Mouse (Mus musculus) right cerebral cortex, postnatal 36 days (tissue): ENCODE data around the gene Prr29.

Experiments used
- DNase-seq, 2 experiments: peaks; one replicate each; pipeline ENCODE4 v3.0.0; 2022; ENCODE audit warnings: low spot score in 2 of 2, mixed read lengths in 1 of 2

Gene Prr29

DNA sequence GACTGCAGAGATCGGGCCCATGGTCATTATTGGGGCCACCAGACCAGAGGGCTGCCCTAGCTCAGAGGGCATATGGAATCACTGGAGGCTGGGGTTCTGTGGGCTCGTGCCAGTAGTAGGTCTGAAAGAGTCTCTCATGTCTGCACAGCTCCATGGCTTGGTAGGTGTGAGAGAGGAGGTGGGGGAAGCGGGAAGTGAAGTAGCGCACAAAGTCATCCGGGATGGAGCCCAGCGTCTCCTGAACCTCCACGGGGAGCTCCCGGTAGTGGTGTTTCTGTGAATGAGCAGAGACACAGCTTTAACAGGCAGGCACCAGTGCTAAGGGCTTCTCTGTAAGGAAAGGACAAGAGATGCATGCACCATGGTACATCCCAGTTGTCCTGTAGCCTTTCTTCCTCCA is 33.2 kb downstream of the Prr29 start:
- DNase-seq, result no peak

DNA sequence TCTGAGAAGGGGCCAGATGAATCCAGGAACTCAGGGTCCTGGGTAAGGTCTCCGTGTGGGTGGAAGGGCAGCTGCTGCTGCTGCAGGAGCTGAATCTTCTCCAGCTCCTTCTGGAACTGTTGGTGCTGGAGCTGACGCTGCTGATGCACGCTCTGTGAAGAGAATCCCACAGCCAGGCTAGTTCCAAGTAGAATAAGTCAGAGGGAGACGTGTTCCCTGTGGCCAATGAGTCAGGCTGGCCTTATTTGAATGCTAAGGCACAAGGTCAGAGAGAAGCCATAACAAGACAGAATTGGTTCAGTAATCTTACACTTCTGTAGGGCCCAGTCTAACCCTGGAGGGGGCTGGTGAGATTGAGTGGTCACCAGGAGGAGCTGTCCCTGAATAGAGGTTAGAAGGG is 44.7 kb downstream of the Prr29 start:
- DNase-seq, result no peak

DNA sequence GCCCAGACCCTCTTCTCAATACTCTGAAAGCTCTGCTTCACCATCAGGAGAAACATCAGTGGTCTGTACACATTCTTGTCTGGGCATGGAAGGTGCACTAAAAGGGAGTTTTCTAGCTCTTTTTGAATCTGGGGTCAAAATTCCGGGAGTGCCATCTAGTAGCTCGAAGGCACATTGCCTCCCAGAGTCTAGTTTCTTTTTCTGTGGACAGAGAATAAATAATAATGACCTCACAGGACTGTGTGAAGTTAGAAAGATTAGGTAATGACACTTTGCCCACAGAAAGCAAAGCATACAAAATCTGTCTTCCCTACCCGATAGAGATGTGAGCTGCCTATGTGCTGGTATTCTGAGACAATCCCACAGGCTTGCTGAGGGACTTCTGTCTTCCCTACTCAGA is 45.2 kb downstream of the Prr29 start:
- DNase-seq, result no peak

DNA sequence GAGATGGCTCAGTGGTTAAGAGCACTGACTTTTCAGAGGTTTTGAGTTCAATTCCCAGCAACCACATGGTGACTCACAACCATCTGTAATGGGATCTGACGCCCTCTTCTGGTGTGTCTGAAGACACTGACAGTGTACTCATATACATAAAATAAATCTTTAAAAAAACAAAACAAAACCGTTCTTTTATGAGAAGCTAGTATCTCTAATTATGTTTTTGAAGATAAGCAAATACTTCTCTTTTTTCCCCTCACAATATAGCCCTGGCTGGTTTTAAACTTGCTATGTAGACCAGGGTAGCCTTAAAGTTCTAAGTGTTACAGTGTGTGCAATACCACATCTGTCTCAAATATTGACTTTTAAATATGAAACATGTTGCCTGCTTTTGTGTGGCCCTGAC is 45.9 kb downstream of the Prr29 start:
- DNase-seq, result no peak

DNA sequence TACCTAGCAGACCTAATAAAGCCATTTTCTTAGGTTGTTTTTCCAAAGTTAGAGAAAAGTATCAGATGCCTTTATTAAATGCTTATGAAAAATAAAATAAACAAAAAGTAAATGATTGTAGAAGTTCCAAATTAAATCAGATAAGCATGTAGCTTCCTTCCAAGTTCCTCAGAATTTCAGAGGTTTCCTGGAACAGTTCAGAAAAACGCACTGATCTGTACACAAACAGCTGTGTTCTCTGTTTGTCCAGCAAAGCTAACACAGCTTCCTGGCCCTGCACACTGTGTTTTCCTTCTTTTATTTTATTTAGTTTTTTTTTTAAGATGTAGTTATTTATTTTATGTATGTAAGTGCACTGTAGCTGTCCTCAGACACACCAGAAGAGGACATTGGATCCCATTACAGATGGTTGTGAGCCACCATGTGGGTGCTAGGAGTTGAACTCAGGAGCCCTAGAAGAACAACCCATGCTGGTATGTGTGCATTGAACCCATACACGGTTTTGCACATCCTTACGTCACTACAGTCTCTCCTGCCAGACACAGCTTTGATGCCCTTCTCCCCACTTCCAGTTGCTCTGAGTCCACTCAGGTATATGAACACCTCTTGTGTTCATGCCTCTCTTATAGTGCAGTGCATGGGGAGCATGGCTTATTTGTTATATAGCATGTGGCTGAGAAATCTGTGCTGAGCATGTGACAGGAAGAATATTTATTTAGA is 47.5 kb downstream of the Prr29 start:
- no peak for DNase-seq

DNA sequence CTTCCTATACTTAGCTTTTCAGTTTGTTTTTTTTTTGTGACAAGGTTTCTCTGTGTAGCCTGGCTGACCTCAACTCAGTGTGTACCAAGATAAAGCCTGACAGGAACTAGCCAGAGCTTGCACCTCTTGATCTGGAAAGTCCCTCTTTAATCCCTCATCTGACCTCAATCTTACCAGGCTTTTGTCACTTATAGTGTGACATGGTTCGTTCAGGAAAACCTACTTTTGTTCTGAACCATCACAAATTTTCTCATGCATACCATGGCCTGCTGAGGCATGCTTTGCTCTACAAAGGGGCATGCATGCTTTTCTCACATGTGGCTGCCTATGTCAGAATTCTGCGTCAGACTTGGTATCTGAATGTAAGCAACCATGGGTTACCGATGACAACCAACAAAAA is 51.1 kb downstream of the Prr29 start:
- DNase-seq, result no peak

DNA sequence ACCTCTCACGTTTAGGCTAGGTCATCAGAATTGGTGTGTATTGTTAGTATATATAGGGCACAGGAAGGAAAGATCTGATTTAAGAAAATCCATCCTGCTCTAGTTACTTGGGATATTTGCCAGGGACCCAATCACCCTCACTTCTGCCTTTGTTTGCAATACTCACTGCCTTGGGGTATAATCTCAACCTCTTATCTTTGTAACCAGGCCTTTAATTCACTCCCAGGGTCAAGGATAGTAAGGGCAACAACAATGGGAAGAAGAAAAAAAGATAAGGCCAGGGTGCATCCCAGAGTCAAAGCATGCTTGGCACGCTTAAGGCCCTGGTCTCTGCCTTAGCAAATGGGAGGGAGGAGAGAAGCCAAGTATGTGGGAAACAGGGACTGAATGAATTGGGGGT is 52.6 kb downstream of the Prr29 start:
- no peak for DNase-seq

DNA sequence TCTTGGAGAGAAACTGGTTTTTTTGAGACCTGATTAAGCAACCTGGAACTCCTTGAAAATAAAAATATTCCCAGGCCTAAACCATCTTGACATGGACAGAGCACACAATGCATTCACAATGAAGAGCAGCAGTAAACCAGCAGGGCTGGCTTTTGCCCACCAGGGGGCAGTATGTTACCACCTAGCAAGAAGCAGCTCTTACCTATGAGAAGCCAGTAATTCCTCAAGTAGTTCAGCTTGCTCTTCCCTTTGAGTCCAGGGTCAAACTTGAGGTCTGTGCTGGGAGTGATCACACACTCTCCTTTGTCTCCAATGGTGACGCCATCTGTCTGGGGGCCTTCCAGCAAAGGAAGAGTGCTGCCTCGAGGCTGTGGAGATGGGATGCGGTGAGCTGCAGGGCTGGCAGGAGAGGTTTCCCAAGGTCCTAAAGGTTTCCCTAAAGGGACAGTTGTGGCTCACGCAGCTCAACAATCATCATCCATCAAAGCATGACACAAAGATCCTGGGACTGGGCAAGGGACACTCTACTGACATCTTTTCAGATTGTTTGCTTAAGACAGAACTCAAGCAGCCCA is 53.4 kb downstream of the Prr29 start:
- peak; percentile 77 to 79 for DNase-seq

DNA sequence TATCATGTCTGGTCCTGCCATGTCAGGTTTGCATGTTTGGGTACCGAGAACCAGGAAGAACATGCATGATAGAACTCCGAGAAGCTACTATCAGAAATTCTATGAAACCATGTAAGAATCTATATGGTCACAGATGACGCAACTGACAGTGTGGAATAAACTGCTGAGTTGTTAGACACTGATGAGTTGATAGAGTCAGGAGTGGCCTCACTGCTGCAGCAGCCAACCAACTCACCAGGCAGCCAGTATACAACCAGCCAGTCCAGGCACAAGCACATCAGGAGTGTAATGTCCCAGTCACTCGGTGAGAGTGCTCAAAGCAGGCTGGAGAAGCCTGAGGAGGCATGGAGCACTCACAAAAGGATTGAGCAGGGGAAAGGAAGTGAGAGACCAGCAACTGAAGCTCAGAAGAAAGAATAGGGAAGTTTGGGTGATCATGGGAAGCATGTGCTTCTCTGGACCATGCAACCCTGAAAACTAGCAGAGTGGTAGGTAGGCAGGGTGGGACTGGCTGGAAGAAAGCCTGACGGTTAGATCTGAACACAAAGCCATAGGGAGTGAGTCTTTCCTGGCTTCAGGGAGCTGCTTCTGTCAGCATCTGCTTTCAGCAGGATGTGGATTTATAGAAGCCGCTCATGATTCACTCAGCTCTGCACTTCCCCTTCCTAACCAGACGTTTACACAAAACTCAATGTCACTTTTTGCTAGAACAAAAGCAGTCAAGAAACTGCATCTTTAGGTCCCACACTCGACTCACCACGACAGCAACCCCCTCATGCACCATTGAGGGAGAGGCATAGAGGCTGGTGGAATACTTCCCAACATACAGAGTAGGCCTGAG is 54.2 kb downstream of the Prr29 start:
- DNase-seq, result no peak

DNA sequence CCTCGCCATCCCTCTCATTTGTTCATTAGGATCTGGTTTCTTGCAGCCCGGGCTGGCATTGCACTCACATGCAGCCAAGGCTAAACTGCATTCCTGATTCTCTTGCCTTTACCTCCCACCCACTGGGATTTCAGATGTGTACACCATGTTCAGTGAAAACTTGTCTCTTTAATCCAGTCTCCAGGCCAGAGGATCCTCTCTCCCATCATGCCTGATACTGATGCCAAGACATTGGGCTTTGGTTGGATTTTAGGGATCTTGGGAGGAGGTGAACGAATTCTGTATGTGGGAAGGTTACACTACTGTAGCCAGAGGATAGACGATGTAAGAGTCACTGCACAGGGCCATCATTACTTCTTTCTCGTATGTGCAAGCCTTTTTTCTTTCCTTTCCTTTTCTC is 59.9 kb downstream of the Prr29 start:
- no peak for DNase-seq

DNA sequence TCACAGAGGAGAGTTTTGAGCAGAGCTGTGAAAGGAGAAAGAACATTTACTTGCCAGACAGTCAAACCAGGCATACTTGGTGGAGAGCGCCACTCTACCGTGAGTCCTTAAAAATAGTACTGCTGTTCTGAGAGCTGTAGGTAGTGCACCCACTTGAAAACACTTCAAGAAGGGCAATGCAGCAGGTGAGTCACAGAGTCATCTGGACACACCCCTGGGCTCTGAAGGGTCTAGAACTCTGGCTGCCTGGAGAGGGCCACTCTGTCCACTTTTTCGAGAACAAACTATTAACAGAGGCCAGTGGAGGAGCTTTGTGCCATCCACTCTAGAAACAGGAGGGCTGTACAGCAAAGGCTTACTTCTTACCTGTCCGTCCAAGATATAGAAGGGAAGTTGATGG is 61.2 kb downstream of the Prr29 start:
- no peak for DNase-seq
